Mouse (Mus musculus) retina, embryonic 14.5 days (tissue): ENCODE data around the gene Olfr69.
"Not testable (repeated sequence)": the region's sequence is repeated elsewhere in the genome, so short reads cannot be mapped to it uniquely, and the experiment has no call there.

Source experiments
- DNase-seq: peaks from one replicate; pipeline ENCODE4 v3.0.0-alpha.2; 2015; ENCODE audit warnings: low spot score

Gene Olfr69

DNA sequence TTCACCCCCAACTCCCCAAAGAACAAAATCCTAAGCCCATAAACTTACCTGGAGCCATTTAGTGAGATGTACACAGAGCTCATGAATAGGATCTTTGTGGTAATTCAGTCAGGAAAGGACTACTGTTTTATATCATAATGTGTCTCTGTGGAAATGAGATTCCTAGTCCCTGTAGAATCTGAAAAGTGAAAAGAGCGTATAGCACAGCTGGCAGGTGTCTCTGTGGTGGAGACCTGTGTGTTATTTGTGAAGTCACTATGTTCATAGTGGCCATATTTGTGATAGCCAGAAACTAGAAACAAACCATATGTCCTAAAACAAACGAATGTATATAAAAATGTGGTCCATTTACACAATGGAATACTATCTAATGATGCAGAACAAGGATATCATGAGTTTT lies at the start of gene Olfr69:
Gene Olfr69, minus strand, starts transcription at position 101 of the 400 bp plus-strand sequence.
- DNase-seq = no peak

DNA sequence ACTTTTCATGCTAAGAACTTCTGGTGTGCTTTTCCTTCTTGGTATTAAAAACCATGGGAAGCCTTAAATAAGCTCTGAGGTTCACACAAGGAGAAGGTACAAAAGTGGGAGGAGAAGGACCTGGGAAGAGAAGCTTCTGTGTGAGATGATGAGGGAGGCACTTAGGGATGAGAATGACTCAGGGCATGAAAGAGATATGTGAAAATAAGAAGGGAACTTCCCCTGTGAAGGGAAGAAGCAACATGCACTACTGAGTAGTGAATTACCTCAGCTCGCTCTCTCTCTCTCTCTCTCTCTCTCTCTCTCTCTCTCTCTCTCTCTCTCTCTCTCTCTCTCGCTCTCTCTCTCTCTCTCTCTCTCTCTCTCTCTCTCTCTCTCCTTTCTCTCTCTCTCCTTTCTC lies 43.7 kb upstream of the Olfr69 start:
- DNase-seq = not testable (repeated sequence)

DNA sequence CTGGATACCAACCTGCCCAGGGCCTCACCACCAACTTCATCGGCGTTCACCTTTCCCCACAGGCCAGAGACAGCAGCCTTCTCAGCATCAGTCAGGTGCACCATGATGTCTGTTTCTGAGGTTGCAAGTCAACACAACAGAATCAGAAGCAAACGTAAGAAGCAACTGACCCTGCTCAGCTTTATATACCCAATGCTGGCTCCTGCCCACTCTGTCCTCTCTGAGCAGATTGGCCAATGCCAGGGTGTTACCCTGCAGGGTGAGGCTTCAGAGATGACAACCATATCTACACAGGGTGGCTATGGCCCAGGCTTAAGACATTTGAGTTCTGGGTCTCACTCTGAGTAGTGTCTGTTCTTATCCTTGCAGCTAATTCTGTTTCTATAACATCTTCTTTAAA lies 42.4 kb upstream of the Olfr69 start, which contains the start of gene Hbb-bt:
Gene Hbb-bt, minus strand, starts transcription at position 231 of the 400 bp plus-strand sequence.
- DNase-seq = no peak

DNA sequence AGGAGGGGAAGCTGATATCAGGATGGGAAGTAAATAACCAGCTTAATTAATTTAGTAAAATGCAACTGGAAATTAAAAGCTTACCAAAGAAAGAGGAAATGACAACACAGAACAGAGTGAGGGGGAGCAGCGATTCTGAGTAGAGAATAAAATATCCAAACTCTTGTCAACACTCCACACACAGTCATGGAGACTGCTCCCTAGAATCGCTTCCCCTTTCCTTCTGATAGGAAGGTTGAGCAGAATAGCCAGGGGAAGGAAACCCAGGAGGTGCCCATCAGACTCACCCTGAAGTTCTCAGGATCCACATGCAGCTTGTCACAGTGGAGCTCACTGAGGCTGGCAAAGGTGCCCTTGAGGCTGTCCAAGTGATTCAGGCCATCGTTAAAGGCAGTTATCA lies 41.8 kb upstream of the Olfr69 start:
- DNase-seq = not testable (repeated sequence)

DNA sequence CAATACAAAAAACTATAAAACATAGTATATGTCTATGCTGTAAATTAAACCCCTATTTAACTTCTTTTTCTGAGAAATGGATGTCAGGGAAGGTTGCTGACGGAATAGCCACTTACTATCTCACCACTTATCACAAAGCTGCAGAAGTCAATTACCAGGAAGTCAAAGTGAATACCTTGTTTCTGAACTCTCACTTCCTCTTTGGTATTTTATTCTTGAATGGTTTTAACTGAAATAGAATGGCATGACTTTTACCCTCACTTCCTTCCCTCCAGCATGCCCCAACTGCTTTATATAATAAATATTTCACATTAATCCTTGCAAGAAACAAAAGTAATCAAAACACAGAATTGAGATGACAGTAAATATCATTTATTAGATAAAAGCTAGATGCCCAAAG lies 40.8 kb upstream of the Olfr69 start:
- DNase-seq = no peak

DNA sequence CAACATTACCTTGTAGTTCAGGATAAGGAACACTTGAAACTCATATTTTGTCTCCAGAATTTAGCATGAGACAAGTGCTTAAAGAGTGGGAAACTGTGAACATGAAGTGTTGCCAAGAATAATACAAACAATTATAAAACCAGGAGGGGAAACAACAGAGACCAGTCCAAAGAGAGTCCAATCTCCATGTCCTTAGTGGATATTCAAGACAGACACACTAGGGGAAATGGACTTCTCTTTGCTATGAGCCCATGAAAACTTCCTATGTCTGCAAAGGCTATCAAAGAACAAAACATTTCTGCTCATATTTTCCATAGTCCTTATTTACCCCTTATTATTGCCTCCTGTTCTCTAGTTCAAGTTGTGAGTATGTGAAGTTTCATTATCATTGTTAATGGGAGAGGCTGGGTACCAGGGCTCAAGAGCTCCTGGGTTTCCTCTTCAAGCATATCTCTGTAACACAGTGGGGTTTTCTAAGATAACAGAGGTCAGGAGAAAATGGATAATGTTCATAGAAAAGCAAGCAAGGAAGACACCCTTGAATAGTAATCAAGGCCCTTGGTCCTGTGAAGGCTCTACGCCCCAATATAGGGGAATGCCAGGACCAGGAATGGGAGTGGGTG lies 39.9 kb upstream of the Olfr69 start:
- DNase-seq = no peak

DNA sequence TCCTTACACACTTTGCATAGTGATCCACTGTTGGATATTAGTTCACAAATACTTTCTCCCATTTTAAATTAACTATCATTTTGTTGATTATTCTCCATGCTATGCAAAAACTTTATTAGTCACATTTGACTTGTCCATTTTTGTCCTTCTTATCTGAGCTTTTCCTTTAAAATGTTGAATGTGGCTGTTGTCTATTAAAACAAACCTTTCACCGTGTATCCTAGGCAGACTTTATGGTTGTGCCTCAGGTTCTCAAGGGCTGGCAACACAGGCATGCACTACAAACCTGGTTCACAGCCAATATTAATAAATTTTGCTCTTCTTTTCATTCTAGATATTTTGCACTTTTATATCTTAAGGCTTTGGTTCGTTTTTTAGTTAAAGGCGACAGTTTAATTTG lies 39.4 kb upstream of the Olfr69 start:
- no peak for DNase-seq

DNA sequence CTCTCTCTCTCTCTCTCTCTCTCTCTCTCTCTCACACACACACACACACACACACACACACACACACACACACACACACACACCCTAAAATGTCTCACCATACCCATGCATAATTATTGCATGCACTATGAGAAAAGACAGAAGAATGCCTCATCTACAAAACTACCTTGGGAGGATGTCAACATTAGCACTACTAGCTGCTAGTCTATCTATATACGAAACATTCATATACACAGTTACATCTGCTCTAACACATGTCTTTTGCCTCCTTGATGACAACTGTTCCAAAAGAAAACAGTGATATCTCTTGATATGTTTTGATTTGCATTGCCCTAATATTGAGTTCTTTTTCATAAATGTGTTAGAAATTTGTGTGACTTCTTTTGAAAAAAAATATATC lies 38.9 kb upstream of the Olfr69 start:
- no peak for DNase-seq

DNA sequence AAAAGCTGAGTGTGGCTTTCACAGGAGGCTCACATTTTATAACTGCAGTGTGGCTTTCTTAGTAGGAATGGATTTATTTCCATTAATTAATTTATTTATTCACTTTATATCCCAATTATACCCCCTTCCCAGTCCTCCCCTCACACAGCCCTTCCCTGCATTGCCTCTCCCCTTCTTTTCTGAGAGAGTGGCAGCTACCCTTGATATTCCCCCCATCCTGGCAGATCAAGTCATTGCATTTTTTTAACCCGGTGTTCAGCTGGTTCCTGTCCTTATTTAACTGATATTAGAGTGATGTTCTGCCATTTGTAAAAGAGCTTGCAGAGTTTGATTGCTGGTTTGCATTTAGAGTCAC lies 38.4 kb upstream of the Olfr69 start:
- no peak for DNase-seq

DNA sequence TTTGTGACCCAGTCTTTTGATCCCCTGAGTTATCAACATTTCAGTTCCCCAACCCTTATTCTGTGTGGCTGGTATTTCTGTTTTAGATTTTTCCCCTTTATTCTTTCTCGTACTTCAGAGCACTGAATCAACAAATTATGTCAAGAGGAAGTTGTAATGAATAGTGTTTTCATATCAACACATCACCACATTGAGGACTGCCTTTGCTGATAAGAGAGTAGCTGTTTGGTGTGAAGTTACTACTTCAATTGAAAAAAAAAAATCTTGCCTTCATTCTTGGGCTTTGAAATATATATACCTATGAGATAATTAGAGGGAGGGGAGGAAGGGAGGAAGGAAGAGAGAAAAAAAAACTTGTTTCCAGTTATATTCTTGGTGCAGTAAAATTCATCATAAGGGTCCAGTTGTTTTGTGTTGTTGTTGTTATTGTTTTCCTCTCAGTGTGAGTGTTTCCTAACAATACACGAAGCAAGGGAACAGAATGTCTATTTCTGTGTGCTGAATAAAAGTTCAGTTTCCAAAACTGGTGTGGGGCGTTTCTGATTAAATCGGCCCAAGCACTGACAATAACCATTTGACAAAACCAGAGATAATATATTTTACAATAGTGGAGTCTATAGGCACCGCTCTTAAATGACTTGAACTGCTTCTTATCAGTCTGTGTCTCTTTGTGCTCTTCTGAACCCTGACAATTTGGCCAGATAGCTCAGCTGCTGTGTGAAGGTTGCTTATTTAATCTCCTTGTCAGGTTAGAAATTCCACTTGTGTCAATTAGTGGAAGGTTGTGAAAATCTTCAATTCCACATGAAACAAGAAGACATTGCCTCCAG lies 37.8 kb upstream of the Olfr69 start:
- DNase-seq = no peak

DNA sequence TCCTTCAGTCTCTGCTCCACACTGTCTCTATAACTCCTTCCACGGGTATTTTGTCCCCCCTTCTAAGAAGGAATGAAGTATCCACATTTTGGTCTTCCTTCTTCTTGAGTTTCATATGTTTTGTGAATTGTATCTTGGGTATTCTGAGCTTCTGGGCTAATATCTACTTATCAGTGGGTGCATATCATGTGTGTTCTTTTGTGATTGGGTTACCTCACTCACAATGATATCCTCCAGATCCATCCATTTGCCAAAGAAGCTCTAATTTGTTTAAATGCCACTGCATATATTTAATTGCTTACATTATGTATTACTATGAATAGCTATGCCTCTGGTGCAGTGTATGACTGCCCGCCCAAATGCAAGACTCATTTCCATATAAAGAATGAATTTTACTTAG lies 36.7 kb upstream of the Olfr69 start:
- not testable (repeated sequence) for DNase-seq

DNA sequence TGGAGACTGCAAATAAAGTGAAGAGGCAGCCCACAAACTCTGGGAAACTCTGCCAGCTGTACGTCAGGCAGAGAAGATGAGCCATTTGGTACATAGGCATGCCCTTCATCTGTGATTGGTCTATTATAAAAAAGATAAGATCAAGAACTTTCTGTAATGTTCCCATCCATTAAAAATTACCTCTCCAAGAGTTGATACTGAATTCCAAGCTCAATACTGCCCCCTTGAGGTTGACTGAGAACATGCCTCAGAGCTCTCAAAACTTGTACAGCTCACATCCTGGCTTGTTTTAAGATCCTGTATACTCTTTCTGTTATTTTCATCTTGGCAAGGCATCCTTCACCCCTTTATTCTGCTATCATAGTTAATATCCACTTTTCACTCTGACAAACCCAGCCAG lies 35.5 kb upstream of the Olfr69 start:
- DNase-seq = peak; percentile 69

DNA sequence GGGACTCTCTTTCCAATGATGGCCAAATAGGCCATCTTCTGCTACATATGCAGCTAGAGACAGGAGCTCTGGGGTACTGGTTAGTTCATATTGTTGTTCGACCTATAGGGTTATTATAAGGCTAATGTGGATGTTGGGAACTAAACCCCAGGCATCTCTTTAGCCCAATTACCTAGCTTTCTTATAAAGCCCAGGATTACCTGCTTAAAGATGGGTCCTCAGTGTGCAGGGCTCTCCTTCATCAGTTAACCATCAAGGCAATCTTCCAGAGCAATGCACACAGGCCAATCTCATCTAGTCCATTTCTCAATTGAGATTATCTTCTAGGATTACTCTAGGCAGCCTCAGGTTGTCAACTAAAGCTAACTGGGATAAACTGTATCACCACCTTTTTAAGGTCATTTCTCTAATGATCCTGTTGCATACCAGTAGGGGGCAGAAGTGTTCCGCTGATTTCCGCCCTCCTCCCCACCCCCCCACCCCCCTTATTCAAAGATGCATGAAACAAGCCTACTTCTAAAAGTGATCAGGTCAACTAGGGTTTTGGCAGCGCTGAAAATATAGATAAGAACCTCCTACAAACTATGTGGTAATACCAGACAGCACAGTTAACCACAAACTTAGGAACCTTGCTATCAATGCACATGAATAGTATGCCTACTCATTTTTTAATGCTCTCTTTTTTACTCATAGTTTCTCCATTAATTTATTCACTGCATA lies 21.4 kb upstream of the Olfr69 start:
- DNase-seq = no peak

DNA sequence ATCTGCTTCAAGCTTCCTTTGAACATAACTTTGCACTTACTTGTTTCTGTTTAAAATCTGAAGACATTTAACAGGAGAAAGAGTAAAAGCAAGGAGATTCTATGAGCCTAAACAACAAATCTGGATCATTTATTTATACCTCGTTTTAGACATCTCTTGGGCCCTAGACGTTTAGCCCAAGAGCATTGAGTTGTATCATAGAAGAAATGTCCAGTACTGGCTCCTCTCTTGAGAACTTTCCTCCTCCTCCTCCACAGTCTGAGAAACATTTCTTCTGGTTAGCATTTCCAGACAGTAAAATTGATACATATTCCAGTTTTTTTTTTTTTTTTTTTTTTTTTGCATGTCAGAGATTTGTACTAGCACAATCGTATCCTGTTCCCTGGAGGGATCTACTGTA lies 20.3 kb upstream of the Olfr69 start, which contains the start of gene Olfr67:
Gene Olfr67, minus strand, starts transcription at position 101 of the 400 bp plus-strand sequence.
- no peak for DNase-seq

DNA sequence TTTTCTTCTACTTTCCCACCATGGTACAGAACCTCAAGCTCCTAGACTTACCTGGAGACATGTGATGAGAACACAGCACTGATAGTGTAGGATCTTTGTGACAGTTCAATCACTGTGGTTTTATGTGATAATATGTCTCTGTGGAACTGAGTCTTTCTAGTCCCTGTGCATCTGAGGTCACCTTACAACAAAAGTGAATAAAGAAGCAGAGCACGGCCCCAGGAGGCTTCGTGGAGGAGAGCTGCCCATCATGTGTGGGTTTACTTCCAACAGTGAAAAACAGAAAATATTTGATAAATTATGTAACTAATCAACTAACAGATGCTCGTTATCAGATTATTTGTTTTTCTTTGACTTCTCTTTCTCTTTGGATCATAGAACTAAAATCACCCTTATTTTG lies 8.2 kb upstream of the Olfr69 start, which contains the start of gene Olfr68:
Gene Olfr68, minus strand, starts transcription at position 101 of the 400 bp plus-strand sequence.
- no peak for DNase-seq

DNA sequence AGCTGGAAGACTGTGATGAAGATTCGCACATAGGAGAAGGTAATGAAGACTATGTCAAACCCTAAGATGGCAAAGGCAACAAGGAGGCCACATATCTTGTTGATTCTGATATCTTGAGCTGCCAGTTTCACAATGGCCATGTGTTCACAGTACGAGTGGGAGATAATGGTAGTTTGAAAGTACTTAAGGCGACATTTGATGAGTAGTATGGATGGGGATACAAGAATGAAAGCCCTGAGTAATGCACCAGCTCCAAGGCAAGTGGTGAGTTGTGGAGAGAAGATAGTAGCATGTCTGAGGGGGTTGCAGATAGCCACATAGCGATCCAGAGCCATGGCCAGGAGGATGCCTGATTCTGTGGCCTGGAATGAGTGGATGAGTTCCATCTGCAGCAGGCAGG lies 6.3 kb upstream of the Olfr69 start:
- DNase-seq = not testable (repeated sequence)

DNA sequence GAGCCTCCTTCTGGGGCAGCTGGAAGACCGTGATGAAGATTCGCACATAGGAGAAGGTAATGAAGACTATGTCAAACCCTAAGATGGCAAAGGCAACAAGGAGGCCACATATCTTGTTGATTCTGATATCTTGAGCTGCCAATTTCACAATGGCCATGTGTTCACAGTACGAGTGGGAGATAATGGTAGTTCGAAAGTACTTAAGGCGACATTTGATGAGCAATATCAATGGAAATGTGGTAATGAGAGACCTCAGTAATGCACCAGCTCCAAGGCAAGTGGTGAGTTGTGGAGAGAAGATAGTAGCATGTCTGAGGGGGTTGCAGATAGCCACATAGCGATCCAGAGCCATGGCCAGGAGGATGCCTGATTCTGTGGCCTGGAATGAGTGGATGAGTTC lies 3.7 kb downstream of the Olfr69 start:
- not testable (repeated sequence) for DNase-seq

DNA sequence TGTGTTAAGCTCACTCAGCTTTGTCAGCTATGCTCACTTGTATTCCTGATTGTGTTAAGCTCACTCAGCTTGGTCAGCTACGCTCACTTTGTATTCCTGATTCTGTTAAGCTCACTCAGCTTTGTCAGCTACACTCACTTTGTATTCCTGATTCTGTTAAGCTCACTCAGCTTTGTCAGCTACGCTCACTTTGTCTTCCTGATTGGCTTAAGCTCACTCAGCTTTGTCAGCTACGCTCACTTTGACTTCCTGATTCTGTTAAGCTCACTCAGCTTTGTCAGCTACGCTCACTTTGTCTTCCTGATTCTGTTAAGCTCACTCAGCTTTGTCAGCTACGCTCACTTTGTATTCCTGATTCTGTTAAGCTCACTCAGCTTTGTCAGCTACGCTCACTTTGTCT lies 9.2 kb downstream of the Olfr69 start:
- DNase-seq = not testable (repeated sequence)

DNA sequence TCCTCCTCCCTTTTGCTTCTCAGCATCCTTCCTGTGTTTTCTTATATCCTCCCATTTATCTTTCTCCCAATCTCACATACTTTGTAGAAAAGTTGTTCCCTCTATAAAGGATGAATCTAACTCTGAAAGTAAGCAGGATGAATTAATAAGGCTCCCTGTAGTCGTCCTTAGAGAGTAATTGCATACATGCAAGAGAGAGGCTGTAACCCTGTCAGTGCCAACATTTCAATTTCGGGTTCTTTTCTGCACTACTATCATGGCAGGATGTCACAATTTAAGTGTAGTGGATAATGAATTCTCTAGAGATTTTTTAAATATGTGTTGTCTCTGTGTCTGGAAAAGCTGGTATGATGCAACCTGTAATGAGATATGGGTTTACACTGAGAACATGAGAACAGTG lies 14.2 kb downstream of the Olfr69 start, which contains the start of gene Olfr630:
Gene Olfr630, minus strand, starts transcription at position 101 of the 400 bp plus-strand sequence.
- no peak for DNase-seq

DNA sequence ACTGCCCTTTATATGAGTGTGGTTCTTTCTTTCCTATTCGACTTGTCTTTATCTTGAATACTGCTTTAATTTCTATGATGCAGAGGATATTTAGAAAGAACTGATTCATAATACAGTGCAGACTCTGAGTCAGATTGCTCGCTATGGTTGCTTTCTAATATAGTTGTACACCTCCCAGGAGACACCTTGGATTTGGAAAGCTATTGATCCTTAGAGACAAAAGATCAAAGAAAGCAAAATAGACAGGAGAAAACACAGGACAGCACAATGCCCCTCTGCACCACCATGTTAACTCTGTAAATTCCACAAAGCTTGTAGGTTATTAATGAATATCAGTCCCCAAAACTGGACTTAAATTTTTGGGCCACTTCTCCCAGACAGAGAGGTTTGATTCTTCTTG lies 26.6 kb downstream of the Olfr69 start, which contains the start of gene Olfr629:
Gene Olfr629, minus strand, starts transcription at position 101 of the 400 bp plus-strand sequence.
- DNase-seq = no peak

DNA sequence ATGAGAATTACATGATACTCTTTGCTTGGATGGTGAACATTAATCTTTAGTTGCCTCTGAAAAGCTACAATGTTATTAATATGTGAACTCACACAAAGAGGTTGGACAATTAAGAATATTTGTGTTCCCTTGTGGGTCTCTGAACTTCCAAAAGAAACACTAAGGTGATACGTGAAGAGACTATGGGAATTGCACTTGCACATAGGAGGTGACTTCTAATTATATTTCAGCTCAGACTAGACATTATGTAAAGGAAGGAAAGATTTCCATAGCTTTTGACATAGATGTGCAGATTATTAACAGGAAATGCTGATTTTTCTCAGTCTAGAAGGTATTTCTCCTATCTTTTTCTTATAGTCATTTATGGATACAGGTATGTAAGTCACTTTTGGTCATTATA lies 41.3 kb downstream of the Olfr69 start, which contains the start of gene Olfr628:
Gene Olfr628, plus strand, starts transcription at position 301 of the 400 bp plus-strand sequence.
- no peak for DNase-seq

DNA sequence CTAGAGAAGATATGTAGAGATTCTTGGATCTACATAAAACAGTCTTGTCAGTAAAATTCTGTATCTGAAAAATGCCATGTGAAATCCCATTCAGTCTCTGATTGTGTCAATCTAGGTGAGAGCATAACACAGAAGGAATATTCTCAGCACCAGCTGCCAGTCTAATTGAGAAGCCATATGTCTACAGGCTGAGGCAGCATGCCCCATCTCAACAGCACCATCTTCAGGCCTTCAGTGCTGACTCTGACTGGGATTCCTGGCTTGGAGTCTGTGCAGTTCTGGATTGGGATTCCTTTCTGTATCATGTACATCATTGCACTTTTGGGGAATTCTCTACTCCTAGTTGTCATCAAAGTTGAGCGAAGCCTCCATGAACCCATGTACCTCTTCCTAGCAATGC lies 55.0 kb downstream of the Olfr69 start:
- DNase-seq = not testable (repeated sequence)
